Mouse (Mus musculus) myocyte (in vitro differentiated cells): ENCODE measurements around the gene Tenm4. TPM values are rescaled to one million over a fixed set of nuclear protein-coding genes. Genes with fewer than 3 reads are reported as not detected.

Source experiments
- H3K27me3 ChIP-seq: one replicate; pipeline ENCODE4 v1.6.1; 2011; ENCODE audit not compliant: control insufficient read depth, insufficient read depth, insufficient read length
- H3K36me3 ChIP-seq: one replicate; pipeline ENCODE4 v1.6.1; 2011; ENCODE audit not compliant: control insufficient read depth, insufficient read depth
- H3K4me2 ChIP-seq: one replicate; pipeline ENCODE4 v1.6.1; 2011; ENCODE audit warnings: low read depth, control low read depth
- H3K4me3 ChIP-seq: one replicate; pipeline ENCODE4 v1.5.1; 2011; ENCODE audit warnings: mild to moderate bottlenecking, control low read depth, moderate library complexity
- H3K79me2 ChIP-seq: one replicate; pipeline ENCODE4 v1.6.1; 2011; ENCODE audit not compliant: control insufficient read depth, insufficient read depth
- H3ac ChIP-seq: one replicate; pipeline ENCODE4 v1.6.1; 2011; ENCODE audit not compliant: control insufficient read depth, insufficient read length
- CEBPB ChIP-seq: IDR thresholded peaks from 2 replicates; pipeline ENCODE4 v1.6.1; 2011; ENCODE audit warnings: mild to moderate bottlenecking, moderate library complexity; ENCODE audit not compliant: poor library complexity, insufficient read depth, severe bottlenecking
- E2F4 ChIP-seq: IDR thresholded peaks from one replicate; pipeline ENCODE4 v1.6.1; 2011; ENCODE audit warnings: mild to moderate bottlenecking, control low read depth, moderate library complexity; ENCODE audit not compliant: insufficient read depth
- MAX ChIP-seq: IDR thresholded peaks from one replicate; pipeline ENCODE4 v1.6.1; 2011; ENCODE audit warnings: low read depth, mild to moderate bottlenecking, control low read depth
- MYOD1 ChIP-seq, 3 experiments: IDR thresholded peaks; one replicate each; pipeline ENCODE4 v1.6.1; 2011; ENCODE audit warnings: control low read depth in 2 of 3, low read depth in 2 of 3, mild to moderate bottlenecking in 2 of 3, moderate library complexity in 1 of 3; ENCODE audit not compliant: insufficient read length in 2 of 3, control insufficient read depth in 1 of 3
- MYOG ChIP-seq, 3 experiments: IDR thresholded peaks; one replicate each; pipeline ENCODE4 v1.6.1; 2011; ENCODE audit warnings: control low read depth in 2 of 3, low read depth in 2 of 3, mild to moderate bottlenecking in 2 of 3; ENCODE audit not compliant: insufficient read length in 2 of 3, control insufficient read depth in 1 of 3, insufficient read depth in 1 of 3
- POLR2A ChIP-seq: IDR thresholded peaks from one replicate; pipeline ENCODE4 v1.6.1; 2011; ENCODE audit warnings: low read depth, mild to moderate bottlenecking, control low read depth, moderate library complexity; ENCODE audit not compliant: insufficient read length
- POLR2AphosphoS2 ChIP-seq: IDR thresholded peaks from one replicate; pipeline ENCODE4 v1.6.1; 2011; ENCODE audit warnings: low read depth, control low read depth; ENCODE audit not compliant: insufficient read length
- REST ChIP-seq: IDR thresholded peaks from one replicate; pipeline ENCODE4 v1.6.1; 2011; ENCODE audit warnings: mild to moderate bottlenecking, control low read depth, moderate library complexity; ENCODE audit not compliant: insufficient read depth, insufficient read length
- SRF ChIP-seq: IDR thresholded peaks from one replicate; pipeline ENCODE4 v1.6.1; 2011; ENCODE audit warnings: low read depth; ENCODE audit not compliant: control insufficient read depth, insufficient read length
- TCF12 ChIP-seq: IDR thresholded peaks from one replicate; pipeline ENCODE4 v1.6.1; 2011; ENCODE audit warnings: mild to moderate bottlenecking, control low read depth; ENCODE audit not compliant: poor library complexity, insufficient read depth, severe bottlenecking
- TCF3 ChIP-seq: IDR thresholded peaks from one replicate; pipeline ENCODE4 v1.6.1; 2011; ENCODE audit warnings: low read depth, control low read depth; ENCODE audit not compliant: insufficient read length
- USF1 ChIP-seq: IDR thresholded peaks from one replicate; pipeline ENCODE4 v1.6.1; 2011; ENCODE audit warnings: low read depth, mild to moderate bottlenecking, control low read depth, moderate library complexity
- polyA plus RNA-seq: library from polyadenylated mRNA; unstranded; fragments of >200 nt; fragmentation: generic; extraction: Trizol; gene quantifications from one replicate; pipeline ENCODE4 v1.2.1, GENCODE M21; 2012; ENCODE audit warnings: missing spikeins

Tenm4 gene
- polyA plus RNA-seq, 1 experiment, result 10.9 TPM

GRCm38 (mm10) chr7:96604091-96604745 is 433.2 kb downstream of the Tenm4 start:
- Histone ChIP-seq H3K4me3 (no peak overlapping the region), H3ac (no peak overlapping the region), H3K36me3 (no peaks in the 10 kb centered on the region), H3K79me2 (no peaks in the 10 kb centered on the region), H3K4me2 (no peak overlapping the region), H3K27me3 (no peaks in the 10 kb centered on the region)
- no peak for TF ChIP-seq CEBPB

GRCm38 (mm10) chr7:96605316-96605715 is 434.3 kb downstream of the Tenm4 start:
- no peak for TF ChIP-seq USF1
- TF ChIP-seq MAX, result no peak
- TF ChIP-seq TCF12, result no peak
- no peak for TF ChIP-seq POLR2A
- TF ChIP-seq MYOG (IDR thresholded peaks at IDR 0.05; ENCODE audit: control insufficient read depth in 1 of 3, insufficient read depth in 1 of 3, insufficient read length in 2 of 3, low read depth in 2 of 3), result no peak
- TF ChIP-seq E2F4, result no peak
- Histone ChIP-seq H3ac (no peak overlapping the region), H3K79me2 (no peaks in the 10 kb centered on the region), H3K4me3 (no peak overlapping the region), H3K36me3 (no peaks in the 10 kb centered on the region), H3K4me2 (no peak overlapping the region), H3K27me3 (no peaks in the 10 kb centered on the region)

GRCm38 (mm10) chr7:96609854-96610586 is 439.0 kb downstream of the Tenm4 start:
- no peak overlapping the region for H3K4me2 ChIP-seq
- H3K79me2 ChIP-seq, result no peaks in the 10 kb centered on the region
- H3K4me3 ChIP-seq, result no peak overlapping the region
- TF ChIP-seq MYOG (IDR thresholded peaks at IDR 0.05; ENCODE audit: control insufficient read depth in 1 of 3, insufficient read depth in 1 of 3, insufficient read length in 2 of 3, low read depth in 2 of 3) (no peak), USF1 (no peak), MAX (no peak), E2F4 (no peak), REST (no peak), TCF3 (no peak), CEBPB (no peak), POLR2AphosphoS2 (no peak), TCF12 (no peak), POLR2A (no peak)
- no peaks in the 10 kb centered on the region for H3K27me3 ChIP-seq
- H3ac ChIP-seq, result no peak overlapping the region
- H3K36me3 ChIP-seq, result no peaks in the 10 kb centered on the region

- TF ChIP-seq MAX, result no peak
- no peak for TF ChIP-seq USF1
- TF ChIP-seq TCF12, result no peak
- no peak for TF ChIP-seq SRF
- TF ChIP-seq MYOG (IDR thresholded peaks at IDR 0.05; ENCODE audit: control insufficient read depth in 1 of 3, insufficient read depth in 1 of 3, insufficient read length in 2 of 3, low read depth in 2 of 3), result no peak
- no peak for TF ChIP-seq POLR2A
- no peak for TF ChIP-seq E2F4
- TF ChIP-seq CEBPB, result no peak
- TF ChIP-seq POLR2AphosphoS2, result no peak
- TF ChIP-seq TCF3, result no peak
- TF ChIP-seq REST, result no peak
- no peak for TF ChIP-seq MYOD1 (IDR thresholded peaks at IDR 0.05; ENCODE audit: control insufficient read depth in 1 of 3, insufficient read length in 2 of 3, low read depth in 2 of 3)
- Histone ChIP-seq H3K36me3 (no peaks in the 10 kb centered on the region), H3ac (no peak overlapping the region)
Observed at GRCm38 (mm10) chr7:96617371-96617770, 446.3 kb downstream of the Tenm4 start.

GRCm38 (mm10) chr7:96619930-96620472 is 449.0 kb downstream of the Tenm4 start:
- H3K4me3 ChIP-seq, result no peak overlapping the region
- no peaks in the 10 kb centered on the region for H3K27me3 ChIP-seq
- no peaks in the 10 kb centered on the region for H3K79me2 ChIP-seq
- no peaks in the 10 kb centered on the region for H3K36me3 ChIP-seq
- TF ChIP-seq POLR2AphosphoS2 (no peak), USF1 (no peak), CEBPB (no peak), MYOD1 (IDR thresholded peaks at IDR 0.05; ENCODE audit: control insufficient read depth in 1 of 3, insufficient read length in 2 of 3, low read depth in 2 of 3) (no peak), SRF (no peak), POLR2A (no peak), TCF3 (no peak), E2F4 (no peak), MAX (no peak), MYOG (IDR thresholded peaks at IDR 0.05; ENCODE audit: control insufficient read depth in 1 of 3, insufficient read depth in 1 of 3, insufficient read length in 2 of 3, low read depth in 2 of 3) (no peak), TCF12 (no peak), REST (no peak)
- H3ac ChIP-seq, result no peak overlapping the region
- no peak overlapping the region for H3K4me2 ChIP-seq

More at GRCm38 (mm10) chr7:96617371-96617770, 446.3 kb downstream of the Tenm4 start:
- Histone ChIP-seq H3K4me2 (no peak overlapping the region), H3K27me3 (no peaks in the 10 kb centered on the region), H3K4me3 (no peak overlapping the region), H3K79me2 (no peaks in the 10 kb centered on the region)
